In the genomic region with DNA sequence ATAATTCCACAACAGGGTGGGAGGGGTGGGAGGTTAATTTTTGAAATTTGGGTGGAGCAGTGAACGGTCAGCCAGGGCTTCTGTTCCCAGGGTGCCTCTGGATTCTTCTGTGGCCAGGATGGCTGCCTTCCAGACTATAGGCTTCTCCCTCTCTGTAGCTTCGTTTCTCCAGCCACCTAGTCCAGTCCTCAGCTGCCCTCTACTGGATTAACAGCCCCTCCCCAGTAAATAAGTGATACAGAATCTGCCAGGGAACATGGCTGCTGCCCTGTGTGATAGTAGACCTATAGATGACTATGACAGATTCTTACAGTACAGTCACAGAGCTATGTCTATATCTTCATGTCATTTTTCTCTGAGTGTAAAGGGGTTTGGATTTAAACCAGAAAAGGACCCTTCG, we compare ENCODE assay signal across 15 mouse cellular contexts.
A peak's percentile ranks its signal among the peaks of the same experiment; 100 is the strongest.
DNase-seq lines count a peak whose midpoint lies in the region; ATAC-seq and TF ChIP-seq lines count a peak whose summit lies in the region.
"Had no signal": no experiment of that assay in that cellular context is flagged by ENCODE, and none has a peak within 500 bp of the region (broad histone marks: within the 10 kb centered on the region; RNA-seq: fewer than 3 reads in every experiment).

No protein-coding gene starts in this region.

- no peak overlapping the region for H3K4me3 ChIP-seq in hindbrain, embryonic 15.5 days
- H3K4me3 ChIP-seq in hindbrain, embryonic 12.5 days = no peak overlapping the region
- H3K4me3 ChIP-seq in lung, embryonic 15.5 days = no peak overlapping the region
- no peak overlapping the region for H3K4me3 ChIP-seq in lung, adult 2 months (replicated peaks; ENCODE audit: extremely low read depth, low read depth, low read length)
- H3K4me3 ChIP-seq in midbrain, embryonic 15.5 days = no peak overlapping the region
- H3K4me3 ChIP-seq: embryonic facial prominence, embryonic 12.5 days; neural tube, embryonic 13.5 days had no signal

- ATAC-seq in hindbrain, embryonic 15.5 days (ENCODE audit: low FRiP score, low read depth) = 0 out of 2 replicates have a peak, but pooled peaks have one; percentile 30
- ATAC-seq in hindbrain, embryonic 12.5 days (ENCODE audit: low FRiP score) = no peak
- ATAC-seq in lung, embryonic 15.5 days (ENCODE audit: borderline replicate concordance, extremely low read depth, low FRiP score, low TSS enrichment) = 0 out of 2 replicates have a peak, but pooled peaks have one; percentile 27
- no peak for ATAC-seq in Patski
- peak; percentile 65; the same call in 1 of the 2 replicates for ATAC-seq in midbrain, embryonic 15.5 days (replicated peaks)
- ATAC-seq: intestine, embryonic 16.5 days had no signal

- no peak for TF ChIP-seq POLR2A in lung, adult 2 months (IDR thresholded peaks at IDR 0.05; ENCODE audit: borderline replicate concordance, extremely low read depth, low read depth, low read length)

- H3K36me3 ChIP-seq in hindbrain, embryonic 15.5 days = no peaks in the 10 kb centered on the region
- no peaks in the 10 kb centered on the region for H3K36me3 ChIP-seq in hindbrain, embryonic 12.5 days
- no peaks in the 10 kb centered on the region for H3K36me3 ChIP-seq in lung, embryonic 15.5 days
- H3K36me3 ChIP-seq in midbrain, embryonic 15.5 days (replicated peaks) = no peaks in the 10 kb centered on the region
- H3K36me3 ChIP-seq: embryonic facial prominence, embryonic 12.5 days; neural tube, embryonic 13.5 days had no signal

- no peak overlapping the region for H3K4me2 ChIP-seq in hindbrain, embryonic 15.5 days
- H3K4me2 ChIP-seq in hindbrain, embryonic 12.5 days (replicated peaks) = no peak overlapping the region
- H3K4me2 ChIP-seq in lung, embryonic 15.5 days = no peak overlapping the region
- H3K4me2 ChIP-seq in midbrain, embryonic 15.5 days = no peak overlapping the region
- H3K4me2 ChIP-seq: embryonic facial prominence, embryonic 12.5 days; neural tube, embryonic 13.5 days had no signal

- in situ Hi-C loops in Patski (cut with MboI; ENCODE audit: low pct_unique_long_range_greater_than_20kb) = no loop called here

- no peak overlapping the region for H3K9ac ChIP-seq in hindbrain, embryonic 15.5 days
- no peak overlapping the region for H3K9ac ChIP-seq in hindbrain, embryonic 12.5 days
- H3K9ac ChIP-seq in lung, embryonic 15.5 days = no peak overlapping the region
- no peak overlapping the region for H3K9ac ChIP-seq in midbrain, embryonic 15.5 days
- H3K9ac ChIP-seq: embryonic facial prominence, embryonic 12.5 days; liver, embryonic 14.5 days; neural tube, embryonic 13.5 days had no signal

- DNase-seq in lung, adult 2 months = no peak
- DNase-seq in Patski (ENCODE audit: low read depth, low spot score) = no peak
- no peak for DNase-seq in spleen, postnatal 10 days (ENCODE audit: low spot score in 2 of 2)
- no peak for DNase-seq in thymus, postnatal 0 days (ENCODE audit: low spot score)
- DNase-seq: cerebellum, adult 2 months; retina, postnatal 1 day; thymus, adult 2 months had no signal

- no peak for TF ChIP-seq CTCF in lung, adult 2 months (IDR thresholded peaks at IDR 0.05; ENCODE audit: insufficient read depth, low read length)
- peak; percentile 17 for TF ChIP-seq CTCF in Patski (IDR thresholded peaks at IDR 0.05)

- H3K27ac ChIP-seq in hindbrain, embryonic 15.5 days (replicated peaks) = no peak overlapping the region
- H3K27ac ChIP-seq in hindbrain, embryonic 12.5 days = no peak overlapping the region
- H3K27ac ChIP-seq in lung, embryonic 15.5 days = no peak overlapping the region
- no peak overlapping the region for H3K27ac ChIP-seq in midbrain, embryonic 15.5 days
- H3K27ac ChIP-seq: embryonic facial prominence, embryonic 12.5 days; liver, embryonic 14.5 days; neural tube, embryonic 13.5 days had no signal

- POLR2A ChIA-PET in Patski (lab: Charles Lee) = no interaction called here

- peaks cover 7% of the 10 kb centered on the region for H3K27me3 ChIP-seq in hindbrain, embryonic 15.5 days
- H3K27me3 ChIP-seq in hindbrain, embryonic 12.5 days = no peaks in the 10 kb centered on the region; the same call in none of the 2 replicates
- no peaks in the 10 kb centered on the region for H3K27me3 ChIP-seq in lung, embryonic 15.5 days
- peaks cover 21% of the 10 kb centered on the region for H3K27me3 ChIP-seq in Patski
- no peaks in the 10 kb centered on the region for H3K27me3 ChIP-seq in midbrain, embryonic 15.5 days (replicated peaks)
- H3K27me3 ChIP-seq: embryonic facial prominence, embryonic 12.5 days had no signal

- no peaks in the 10 kb centered on the region for H3K9me3 ChIP-seq in hindbrain, embryonic 15.5 days
- no peaks in the 10 kb centered on the region for H3K9me3 ChIP-seq in hindbrain, embryonic 12.5 days (replicated peaks)
- H3K9me3 ChIP-seq in lung, embryonic 15.5 days = no peaks in the 10 kb centered on the region
- no peaks in the 10 kb centered on the region for H3K9me3 ChIP-seq in midbrain, embryonic 15.5 days
- H3K9me3 ChIP-seq: embryonic facial prominence, embryonic 12.5 days; neural tube, embryonic 13.5 days had no signal

- WGBS in hindbrain, embryonic 15.5 days = 36% methylated on average over 3 of the region's 3 CpGs
- 47% methylated on average over 3 of the region's 3 CpGs for WGBS in hindbrain, embryonic 12.5 days
- 43% methylated on average over 3 of the region's 3 CpGs for WGBS in lung, embryonic 15.5 days
- WGBS in lung, adult 2 months = 50% methylated on average over 3 of the region's 3 CpGs
- WGBS in midbrain, embryonic 15.5 days = 40% methylated on average over 3 of the region's 3 CpGs

- CTCF ChIA-PET in Patski (lab: Charles Lee) = interaction anchor here (1.4 to 1.5 kb wide), 2 partner anchors 20 to 50 kb away, joined by 3 to 5 read pairs; no protein-coding TSS in a partner anchor

- no peaks in the 10 kb centered on the region for H3K4me1 ChIP-seq in hindbrain, embryonic 15.5 days (replicated peaks)
- no peaks in the 10 kb centered on the region for H3K4me1 ChIP-seq in hindbrain, embryonic 12.5 days
- H3K4me1 ChIP-seq in lung, embryonic 15.5 days = no peaks in the 10 kb centered on the region
- H3K4me1 ChIP-seq in lung, adult 2 months (ENCODE audit: control insufficient read depth, insufficient read depth, low read length) = no peaks in the 10 kb centered on the region
- no peaks in the 10 kb centered on the region for H3K4me1 ChIP-seq in midbrain, embryonic 15.5 days
- H3K4me1 ChIP-seq: embryonic facial prominence, embryonic 12.5 days; neural tube, embryonic 13.5 days had no signal

Comparison
In these comparisons a context has a peak if more than half of its experiments do, and no peak if none do; other contexts are left out.
1. ATAC-seq: peak in hindbrain, embryonic 15.5 days (single experiment), lung, embryonic 15.5 days (single experiment) and midbrain, embryonic 15.5 days (single experiment); none in hindbrain, embryonic 12.5 days (single experiment) and Patski (single experiment).